Mouse (Mus musculus) A20 (cell line): Measurements from ENCODE around the gene Rab4b.

Experiments used
- DNase-seq: peaks from one replicate; pipeline ENCODE4 v3.0.0-alpha.2; 2011; ENCODE audit warnings: low read depth, low spot score

Rab4b gene

DNA sequence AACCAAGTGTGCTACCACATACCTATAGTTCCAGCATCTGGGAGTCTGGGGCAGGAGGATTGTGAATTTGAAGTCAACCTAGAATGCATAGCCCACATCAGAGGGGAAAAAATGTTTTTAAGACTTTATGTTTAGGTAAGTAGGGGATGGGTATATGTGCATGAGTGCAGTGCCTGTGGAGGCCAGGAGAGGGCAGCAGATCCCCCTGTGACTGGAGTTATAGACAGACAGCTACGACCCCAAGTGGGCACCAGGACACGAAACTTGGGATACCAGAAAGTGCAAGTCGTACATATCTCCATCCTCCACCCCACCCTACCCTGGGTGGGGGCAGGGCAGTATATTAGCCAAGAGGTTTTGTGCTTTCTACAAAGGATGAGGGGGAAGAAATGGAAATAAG lies 6.3 kb upstream of the Rab4b start:
- peak; percentile 65 for DNase-seq

DNA sequence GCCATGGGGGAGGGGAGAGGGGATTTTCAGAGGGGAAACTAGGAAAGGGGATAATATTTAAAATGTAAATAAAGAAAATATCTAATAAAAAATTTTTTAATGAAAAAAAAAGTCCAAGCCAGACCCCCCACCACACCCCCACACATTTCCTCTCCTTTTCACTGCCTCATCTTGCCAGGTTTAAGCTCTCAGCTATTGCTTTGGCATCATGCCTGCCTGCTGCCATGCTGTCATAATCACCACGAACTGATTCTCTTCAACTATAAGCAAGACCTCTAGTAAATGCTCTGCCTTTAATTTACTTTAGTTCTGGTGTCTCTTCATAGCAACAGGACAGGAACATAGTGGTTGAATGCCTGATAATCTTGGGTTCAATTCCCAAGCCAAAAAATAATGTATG lies 3.8 kb upstream of the Rab4b start:
- no peak for DNase-seq

DNA sequence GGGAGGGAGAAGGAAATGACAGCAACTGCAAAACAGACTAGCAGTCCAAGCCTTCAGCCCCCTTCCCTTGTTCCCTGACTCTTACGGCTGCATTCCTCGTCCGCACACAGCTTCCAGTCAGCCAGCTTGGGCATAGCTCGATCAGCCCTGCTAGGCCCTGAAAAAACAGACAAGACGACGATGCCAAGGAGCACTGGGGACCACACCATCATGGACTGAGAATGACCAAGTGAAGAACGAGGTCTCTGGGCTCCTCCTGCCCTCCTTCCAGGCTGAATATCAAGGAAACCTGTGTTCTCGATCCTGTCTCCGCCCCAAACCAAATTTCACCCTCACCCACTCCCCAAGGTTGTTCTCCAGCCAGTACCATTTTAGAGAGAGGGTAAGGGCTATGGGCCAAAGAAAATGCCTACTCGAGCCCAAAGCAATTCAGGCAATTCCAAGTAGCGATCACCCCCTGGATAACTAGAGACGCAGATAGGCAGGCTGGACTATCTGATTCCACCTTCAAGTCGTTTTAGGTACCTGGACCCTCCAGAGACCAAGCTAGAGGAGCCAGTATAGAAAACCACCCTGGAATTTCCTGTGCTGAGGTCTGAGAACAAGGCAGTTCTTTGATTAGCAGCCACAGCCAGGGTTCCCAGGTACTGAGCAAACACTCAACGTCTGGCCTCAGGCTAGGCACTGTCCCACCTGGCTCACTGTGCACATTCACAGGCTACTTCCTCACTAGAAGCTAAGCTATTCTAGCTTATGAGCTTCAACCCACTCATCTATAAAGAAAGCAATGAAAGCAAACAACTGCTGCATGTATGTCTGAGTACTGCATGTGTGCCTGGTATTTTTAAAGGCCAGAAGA lies 2.4 kb upstream of the Rab4b start, which contains the start of the genes Gm21983 and Mia:
Gm21983 (minus strand) TSS at position 250 of the 859 bp plus-strand sequence.
Mia (minus strand) TSS at position 321 of the 859 bp plus-strand sequence.
- DNase-seq = no peak

DNA sequence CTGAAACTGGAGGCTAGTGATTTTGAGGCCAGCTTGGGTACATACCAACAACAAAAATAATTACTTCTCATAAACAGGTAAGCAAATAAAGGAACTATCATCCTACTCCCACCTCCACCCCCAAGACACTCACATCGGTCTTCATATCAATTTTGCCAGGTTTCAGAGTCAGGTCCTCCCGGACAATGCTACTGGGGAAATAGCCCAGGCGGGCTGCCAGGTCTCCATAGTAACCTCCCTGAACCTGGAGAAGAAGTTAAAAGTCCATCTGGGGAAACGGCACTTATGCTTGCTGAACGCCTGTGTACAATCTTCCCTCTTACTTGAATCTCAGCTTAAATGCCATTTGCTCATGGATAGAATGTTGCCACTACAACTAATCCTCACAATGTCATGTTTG lies 1.3 kb upstream of the Rab4b start:
- DNase-seq = no peak

DNA sequence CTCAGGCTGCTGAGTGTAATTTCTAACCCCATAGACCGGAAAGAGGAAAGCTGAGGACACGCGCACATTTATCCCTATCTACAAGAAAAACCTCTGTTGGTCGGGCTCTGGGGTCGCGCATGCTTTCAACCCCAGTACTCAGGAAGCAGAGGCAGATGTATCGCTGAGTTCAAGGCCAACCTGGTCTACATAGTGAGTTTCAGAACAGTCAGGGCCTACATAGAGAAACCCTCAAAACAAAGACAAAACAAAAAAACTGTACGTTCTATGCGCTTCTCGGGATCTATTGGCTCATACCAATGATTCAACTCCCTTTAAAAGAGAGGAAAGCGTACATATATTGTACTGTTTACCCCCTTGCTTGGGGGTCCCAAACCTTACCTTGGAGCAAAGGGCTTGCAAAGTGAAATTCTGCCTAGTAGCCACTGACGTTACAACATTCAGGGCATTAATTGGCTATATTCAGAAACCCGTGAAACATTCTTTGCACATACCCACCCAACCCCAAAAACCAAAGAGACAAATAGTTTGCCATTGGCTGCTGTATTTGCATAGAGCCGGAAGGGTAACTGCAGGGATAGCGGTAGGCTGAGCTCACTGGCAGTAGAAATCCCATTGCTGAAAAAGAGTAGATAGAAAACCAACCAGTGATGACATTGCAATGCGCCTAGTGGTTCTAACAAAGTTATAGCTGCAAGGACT lies 672 bp upstream of the Rab4b start:
- peak; percentile 93 for DNase-seq

DNA sequence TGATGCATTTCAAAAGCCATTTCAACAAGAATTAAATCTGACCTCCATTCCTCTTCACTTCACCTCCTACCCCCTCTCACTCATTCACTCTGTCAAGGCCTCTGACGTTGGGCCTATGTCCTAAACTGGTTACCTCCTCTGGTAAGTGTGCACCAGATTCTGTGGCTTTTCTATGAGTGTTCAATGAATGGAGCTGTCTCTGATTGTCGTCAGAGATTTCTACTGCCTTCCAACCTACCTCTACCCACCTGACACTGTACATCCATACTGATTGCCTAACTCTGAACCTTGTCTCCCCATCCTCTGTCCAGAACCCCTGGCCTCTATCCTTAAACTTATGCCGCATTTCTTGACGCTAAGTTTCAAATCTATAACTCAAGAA lies 763 bp downstream of the Rab4b start:
- no peak for DNase-seq

DNA sequence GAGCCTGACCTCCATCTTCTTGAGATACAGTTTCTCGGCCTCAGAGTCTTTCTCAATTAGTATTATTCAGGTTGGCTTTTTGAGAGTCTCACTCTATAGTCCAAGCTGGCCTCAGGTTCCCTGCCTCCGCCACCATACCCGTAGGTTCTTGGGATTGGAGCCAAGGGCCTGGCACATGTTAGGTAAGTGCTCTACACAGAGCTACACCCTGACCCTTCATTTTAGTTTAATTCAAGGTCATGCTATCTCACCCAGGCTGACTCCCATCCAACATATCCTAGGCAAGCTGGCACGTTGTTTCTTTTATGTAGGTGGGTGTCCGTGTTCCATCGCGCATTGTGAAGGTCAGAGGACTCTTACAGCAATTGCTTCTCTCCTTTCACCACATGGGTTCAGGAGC lies 3.8 kb downstream of the Rab4b start:
- no peak for DNase-seq

DNA sequence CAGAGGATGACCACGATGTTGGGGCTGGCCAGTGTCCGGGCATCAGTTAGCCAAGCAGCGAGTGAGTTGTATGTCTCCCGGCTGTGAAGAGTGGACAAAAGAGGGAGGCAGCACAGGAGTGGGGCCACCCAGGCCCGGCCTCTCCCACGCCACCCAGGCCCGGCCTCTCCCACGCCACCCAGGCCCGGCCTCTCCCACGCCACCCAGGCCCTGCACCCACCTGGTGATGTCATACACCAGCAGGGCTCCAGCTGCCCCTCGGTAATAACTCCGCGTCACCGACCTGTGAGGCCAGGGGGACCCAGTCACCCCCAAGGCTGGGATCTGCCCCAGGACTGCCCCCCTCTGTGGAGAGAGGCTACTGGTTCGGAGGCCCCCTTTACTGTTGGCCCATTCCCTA lies 4.2 kb downstream of the Rab4b start:
- DNase-seq = no peak

DNA sequence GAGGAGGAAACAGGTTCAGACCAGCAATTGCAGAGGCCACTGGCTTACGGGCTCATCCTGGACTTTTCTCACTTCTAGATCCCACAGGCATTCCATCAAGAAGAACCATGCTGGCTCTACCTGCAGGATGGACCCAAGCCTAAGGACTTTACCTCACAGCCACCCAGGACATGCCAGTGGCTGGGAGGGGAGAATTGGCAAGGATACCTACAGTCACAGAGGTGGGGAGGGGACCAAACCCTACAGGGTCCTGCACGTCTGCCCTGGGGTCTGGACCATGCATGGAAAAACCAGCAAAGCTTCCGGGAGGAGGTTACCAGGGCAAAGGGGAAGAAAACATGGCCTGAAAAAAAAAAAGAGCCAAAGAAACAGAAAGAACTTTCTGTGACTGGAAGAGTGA lies 7.7 kb downstream of the Rab4b start:
- no peak for DNase-seq

DNA sequence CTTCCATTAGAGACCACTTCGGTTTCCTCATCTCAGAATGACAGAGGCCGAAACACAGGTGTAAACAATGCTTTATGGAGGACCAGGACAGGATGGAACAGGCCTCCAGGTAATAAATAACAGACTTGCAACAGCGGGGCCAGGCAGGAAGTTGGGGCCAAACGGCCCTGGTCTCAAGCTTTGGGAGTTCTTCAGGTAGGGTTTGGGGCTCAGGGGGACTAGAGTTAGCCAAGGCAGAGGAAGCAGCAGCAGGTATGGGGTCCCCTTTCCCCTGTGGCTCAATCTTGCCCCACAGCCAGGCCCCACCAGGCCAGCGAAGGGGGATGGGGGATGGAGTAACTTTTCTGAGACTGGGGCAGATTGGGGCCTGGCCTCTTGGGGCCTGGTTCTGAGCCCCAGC lies 10.3 kb downstream of the Rab4b start:
- peak; percentile 54 for DNase-seq

DNA sequence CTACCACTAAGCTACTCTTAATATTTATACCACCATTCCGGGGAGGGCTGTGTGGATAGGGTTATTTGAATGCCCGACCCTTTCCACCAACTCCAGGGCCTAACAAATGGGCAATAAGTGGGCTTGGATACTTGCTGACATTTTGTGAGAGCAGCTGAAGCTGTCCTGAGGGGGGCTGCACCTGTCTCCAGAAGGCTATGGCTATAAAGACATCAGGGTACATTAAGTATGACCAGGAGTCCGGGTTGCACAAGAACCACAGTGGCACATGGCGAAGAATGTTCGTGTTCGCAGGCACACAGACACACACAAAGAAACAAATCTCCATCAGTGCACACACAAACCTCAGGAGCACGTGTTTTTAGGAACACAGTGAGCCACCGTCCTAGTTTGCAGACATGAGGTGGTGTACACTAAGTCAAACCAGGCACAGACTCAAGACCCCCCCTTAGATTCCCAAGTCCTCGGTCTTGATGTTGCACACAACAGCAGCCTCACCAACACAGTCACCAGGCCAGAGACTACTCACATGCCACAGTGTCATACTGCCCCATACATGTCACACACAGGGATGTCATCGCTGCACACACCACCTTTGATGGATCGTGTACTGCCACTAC lies 11.1 kb downstream of the Rab4b start:
- DNase-seq = no peak

DNA sequence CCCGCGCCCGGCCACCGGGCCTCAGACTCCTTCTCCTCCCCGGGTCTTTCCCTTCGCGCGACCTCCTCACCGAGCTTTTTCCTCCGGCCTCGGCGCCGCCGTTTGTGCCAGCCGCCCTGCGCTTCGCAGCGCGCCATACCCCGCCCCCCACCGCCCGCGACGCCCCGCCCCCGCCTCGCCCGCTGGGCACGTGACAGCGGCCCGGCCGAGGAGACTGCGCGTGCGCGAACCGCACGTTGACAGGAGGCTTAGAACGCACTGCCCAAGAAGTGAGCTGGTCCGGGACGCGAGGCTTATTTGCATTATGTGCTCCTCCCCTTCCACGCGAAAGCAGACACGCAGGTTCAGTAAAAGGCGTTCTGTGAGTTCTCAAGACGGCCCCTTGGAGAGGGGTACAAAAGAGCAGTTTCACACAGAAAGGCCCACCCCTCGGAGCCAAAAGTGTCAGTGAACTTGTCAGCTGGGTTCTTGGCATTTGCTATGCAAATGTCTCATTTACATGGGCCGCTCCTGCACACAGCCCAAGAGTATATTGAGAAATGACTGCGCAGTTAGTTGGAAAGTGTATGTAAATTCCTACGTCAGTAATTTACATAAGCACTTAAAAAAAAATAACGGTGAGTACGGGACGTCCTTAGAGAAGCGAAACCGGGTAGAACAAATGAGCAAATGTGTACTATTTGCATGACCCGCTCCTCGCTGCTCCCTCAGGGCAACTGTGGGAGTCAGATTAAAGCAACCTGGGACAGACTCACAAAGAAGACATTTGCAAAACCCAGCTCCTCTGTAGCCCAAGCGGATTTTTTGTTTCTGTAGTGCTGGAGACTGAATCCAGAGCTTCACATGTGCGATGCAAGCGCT lies 11.9 kb downstream of the Rab4b start, which contains the start of gene Egln2:
Egln2 (minus strand) TSS at position 189 of the 861 bp plus-strand sequence.
- peak; percentile 97 for DNase-seq

DNA sequence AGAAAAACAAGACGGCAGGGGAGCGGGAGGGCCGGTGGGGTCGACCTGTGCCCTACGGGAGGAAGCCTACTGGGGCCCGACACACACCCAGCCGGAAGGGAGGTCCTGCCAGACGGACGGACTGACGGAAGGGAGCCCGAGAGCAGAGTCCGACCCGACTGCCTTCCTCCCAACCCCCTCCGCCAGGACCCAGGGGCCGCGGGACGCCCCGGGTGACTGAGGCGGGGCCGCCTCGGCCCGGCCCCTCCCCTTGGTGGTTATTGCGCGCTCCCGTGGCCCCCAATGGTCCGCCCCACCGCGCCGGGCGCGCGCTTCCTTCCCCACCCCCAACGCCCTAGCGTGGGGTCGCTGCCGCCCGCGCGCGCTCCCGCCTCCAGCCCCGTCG lies 12.5 kb downstream of the Rab4b start:
- peak; percentile 92 for DNase-seq

DNA sequence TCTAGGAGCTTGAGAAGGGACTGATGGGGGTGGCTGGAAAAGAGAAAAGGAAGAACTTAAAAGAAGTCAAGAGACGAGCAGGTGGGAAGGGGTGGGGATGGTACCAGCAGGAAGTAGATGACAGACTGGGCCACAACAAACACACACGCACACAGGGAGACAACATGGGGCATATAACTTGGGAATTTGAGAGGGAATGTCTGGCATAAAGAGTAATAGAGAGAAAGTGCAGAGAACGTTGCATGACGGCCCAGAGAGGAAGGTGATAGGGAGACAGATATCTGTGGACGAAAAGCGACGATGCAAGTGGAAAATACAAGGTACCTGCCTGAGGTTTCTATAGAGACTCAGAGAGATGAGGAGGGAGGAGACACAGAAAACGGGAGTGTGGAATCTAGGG lies 13.0 kb downstream of the Rab4b start:
- peak; percentile 41 for DNase-seq

DNA sequence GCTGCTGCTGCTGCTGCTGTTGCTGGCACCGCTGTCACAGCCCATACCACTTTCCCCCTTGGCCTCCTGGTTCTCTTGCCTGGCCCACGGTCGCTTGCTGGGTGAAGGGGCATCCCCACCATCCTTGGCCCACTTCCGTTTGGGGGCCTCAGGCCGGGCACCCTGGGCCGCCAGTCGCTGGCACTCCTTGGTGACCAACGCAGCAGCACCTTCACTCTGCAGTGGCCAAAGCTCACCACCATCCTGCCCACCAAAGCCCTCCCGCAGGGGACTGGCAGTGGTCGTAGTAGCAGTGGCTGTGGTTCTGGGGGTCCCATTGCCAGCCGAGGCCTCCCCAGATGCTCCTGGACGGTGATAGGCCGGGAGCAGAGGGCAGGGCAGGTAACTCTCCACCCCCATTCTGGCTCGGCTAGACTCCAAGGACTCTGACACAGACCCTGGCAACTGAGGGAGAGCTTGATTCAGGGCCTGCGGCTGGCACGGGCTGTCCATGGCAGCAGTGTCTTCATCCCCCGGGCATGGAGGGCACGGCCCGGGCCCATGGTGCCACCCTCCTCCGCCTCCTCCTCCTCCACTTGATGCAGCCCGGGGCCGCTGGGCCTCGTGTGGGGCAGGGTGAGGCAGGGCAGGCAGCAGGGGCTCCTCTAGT lies 13.6 kb downstream of the Rab4b start:
- DNase-seq = no peak

DNA sequence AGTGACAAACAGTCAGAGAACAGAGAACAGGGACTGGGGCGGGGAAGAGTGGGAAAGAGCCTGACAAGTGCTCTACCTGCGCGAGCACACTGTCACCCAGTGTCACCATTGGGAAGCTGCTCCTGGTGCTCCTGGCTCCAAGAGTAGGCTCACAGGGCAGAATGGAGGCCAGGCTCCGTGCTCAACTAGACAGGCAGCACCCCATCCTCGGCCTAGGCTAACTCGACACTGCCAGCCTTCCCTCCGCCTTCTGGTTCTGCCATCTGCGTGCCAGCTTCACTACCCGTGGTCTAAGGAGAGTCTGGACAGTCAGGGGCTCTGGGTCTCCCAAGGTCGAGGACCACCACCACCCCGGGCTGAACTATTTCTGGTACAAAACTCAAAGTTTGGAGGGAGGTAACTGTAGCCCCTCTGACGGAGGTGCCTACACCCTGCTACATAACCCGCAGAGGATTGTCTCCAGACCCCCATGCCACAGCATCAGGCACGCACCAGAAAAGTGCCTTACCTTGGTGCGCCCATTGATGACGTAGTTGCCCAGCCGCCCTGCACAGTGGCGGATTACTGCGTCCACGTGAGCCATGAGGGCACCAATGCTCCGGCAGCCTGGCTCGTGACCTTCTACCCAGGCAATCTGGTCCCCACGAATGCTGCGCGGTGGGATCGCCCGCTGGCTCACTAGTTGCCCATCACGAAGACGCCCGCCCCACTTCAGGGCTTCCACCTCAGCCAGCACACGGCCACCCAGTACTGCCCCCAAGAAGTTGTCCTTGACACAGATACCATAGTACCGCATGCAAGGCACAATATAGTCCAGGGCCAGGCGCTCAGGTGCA lies 14.4 kb downstream of the Rab4b start:
- DNase-seq = no peak

DNA sequence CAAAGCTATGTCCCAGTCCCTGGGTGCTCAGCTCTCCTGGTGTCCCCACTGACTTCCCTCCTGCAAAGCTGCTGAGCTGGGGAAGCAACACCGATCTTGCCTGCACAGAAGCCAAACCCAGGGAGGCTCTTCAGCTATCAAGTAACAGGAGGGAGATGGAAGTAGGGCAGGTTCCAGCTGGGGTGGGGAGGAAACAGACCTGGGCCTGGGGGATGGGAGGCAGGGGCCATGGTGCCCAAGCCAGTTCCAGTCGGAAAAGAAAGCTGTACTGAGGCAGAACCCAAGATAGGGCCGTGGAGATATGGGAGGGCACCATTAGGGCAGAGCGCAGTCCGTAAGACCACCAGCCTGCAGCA lies 15.3 kb downstream of the Rab4b start:
- no peak for DNase-seq

DNA sequence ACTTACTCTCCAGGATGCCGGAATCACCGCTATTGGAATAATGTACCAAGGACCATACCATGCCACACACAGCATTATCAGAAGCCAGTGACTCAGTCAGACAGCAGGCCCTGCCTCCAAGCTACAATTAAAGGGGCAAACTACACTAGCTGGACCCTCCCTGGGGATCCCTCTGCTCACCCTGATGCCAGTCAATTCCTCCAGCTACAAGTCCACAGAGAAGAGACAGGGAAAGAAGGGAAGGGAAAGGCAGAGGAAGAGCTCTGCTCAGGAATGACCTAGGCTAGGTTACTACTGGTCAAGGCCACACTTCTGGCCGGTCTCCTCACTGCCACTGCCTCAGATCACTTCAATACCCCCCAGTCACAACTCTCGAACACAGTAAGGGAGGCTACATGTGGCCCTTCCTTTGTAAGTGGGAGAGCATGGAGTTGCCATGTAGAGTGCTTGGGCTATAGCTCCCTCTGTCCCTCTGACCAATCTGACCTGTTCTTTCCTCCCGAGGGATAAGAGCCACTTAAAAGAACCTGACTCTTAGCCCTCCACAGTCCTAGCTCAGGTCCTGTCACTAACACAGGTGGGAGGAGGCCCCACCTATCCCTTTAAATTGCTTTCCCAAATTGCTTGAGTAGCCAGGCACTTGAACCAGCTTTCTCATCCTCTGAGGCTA lies 15.8 kb downstream of the Rab4b start:
- DNase-seq = no peak

DNA sequence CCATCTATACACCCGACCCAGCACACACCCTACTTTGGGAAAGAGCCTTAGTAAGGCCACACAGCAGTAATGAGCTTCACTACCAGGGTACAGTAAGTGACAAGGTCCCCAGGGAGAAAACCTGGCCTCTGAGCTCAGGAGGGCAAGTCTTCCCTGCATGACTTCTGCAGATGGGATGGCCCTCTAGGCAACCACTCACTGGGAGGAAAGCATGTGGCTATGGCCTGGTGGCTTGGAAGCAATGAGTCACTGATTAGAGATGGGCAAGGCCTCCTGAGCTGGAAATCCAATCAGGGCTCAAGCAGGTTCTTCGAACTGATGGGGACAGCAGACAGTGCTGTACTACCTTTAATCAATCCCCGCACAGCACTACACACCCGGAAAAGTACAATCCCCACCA lies 17.0 kb downstream of the Rab4b start:
- DNase-seq = no peak

DNA sequence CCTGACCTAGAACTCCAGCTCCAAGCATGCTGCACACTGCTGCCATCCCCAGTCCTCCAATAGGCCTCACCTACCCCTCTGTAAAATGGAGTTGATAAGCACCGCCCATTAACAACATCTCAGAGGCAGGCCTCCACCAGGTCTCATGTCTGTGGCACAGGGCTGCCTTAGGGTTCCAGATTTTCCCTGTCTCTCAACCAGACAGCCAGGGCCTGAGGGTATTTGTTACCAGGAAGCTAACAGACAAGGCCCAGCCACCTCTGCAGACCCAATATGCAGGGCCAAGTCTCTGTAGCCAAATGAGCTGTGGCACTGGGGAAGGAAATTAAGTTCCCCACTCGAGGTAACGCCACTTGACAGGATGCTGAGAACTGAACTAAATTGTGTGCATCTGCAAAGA lies 17.8 kb downstream of the Rab4b start:
- DNase-seq = no peak
